Mouse (Mus musculus): ENCODE results near the gene Tmeff2. TPM values are rescaled to one million over a fixed set of nuclear protein-coding genes. Genes with fewer than 3 reads are reported as not detected.

Tmeff2 gene
- polyA plus RNA-seq, 1 experiment from 2014 or later: 1.7 TPM

DNA sequence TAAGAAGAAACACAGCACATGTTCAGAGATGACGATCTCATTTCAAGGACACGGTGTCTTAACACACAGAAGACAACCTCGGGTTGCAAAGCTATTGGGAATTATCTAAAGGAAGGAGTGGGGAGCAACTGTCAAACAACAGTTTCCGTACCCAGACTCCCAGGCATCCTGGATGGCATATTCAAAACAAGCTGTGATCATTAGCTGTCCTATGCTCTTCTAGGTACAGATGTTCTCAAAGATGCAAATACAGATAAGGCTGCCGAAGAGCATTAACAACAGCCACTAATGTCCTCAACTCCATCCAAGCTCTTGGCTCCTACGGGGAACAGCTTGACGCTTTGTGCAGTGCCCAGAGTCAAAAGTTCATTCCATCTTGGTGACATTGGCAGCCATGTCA lies 324.7 kb downstream of the Tmeff2 start:
- Histone ChIP-seq H3K27me3 (replicated peaks) (no peaks in the 10 kb centered on the region), H3K9ac (no peak overlapping the region), H3K9me3 (no peaks in the 10 kb centered on the region), H3K4me3 (no peak overlapping the region), H3K4me2 (no peak overlapping the region), H3K4me1 (peaks cover 8% of the 10 kb centered on the region), H3K27ac (replicated peaks) (no peak overlapping the region), H3K36me3 (no peaks in the 10 kb centered on the region)
- 77% methylated on average over 7 of the region's 7 CpGs for WGBS
- ATAC-seq (ENCODE audit: extremely low read depth, insufficient number of reproducible peaks, low FRiP score, low TSS enrichment): no peak

Small RNAs within 50 kb of the gene (microRNA-seq; reads per million reads assigned to microRNA genes)
- not detected for gene Gm25736

Measured in heart, embryonic 13.5 days (tissue).